ENCODE assay signal across 7 mouse cellular contexts in the genomic region with DNA sequence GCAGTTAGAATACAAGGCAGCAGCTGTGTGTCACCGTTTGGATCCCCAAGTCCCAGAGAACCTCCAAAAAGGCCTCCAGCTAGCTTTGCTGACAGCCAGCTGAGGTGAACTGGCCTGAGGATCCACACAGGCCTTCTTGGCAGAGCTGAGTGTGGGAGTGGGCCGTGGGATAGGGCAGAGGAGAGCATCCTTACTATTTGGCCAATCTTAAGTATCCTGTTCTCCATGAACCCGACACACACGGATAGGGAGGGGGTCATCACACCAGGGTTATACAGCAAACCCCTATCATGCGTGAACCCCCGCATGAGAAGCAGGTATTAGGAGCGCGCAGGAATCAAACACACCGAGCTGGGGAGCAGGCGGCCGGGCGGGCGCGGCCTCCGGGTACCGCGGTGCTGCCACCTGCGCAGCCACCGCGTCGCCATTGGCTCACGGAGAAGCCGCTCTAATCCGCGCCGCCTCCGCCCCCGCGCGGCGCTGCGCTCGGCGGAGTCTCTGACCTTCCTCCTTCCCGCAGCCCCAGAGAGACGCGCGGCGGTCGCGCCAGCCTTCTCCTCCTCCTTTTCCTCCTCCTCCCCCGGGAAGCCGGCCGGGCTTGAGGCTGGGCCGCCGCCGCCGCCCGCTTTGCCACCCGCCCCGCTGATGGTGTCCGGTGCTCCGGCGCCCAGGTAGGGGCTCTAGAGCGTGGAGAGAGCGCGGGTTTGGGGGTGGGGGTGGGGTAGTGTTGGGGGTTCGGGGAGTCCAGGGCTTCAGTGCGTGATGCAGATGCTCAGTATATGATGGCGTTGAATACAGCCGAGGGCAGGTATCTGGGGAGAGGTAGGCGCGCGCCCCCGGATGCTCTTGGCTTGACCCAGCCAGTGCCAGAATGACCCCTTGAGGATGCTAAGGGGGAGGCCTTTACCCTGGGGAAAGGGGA. TPM values are rescaled to one million over a fixed set of nuclear protein-coding genes. Genes with fewer than 3 reads are reported as not detected.
DNase-seq lines count a peak whose midpoint lies in the region; ATAC-seq lines count a peak whose summit lies in the region.

A gene (plus strand): TSS at position 421 of the 922 bp plus-strand sequence.

- peaks cover 20% of the 10 kb centered on the region for H3K4me1 ChIP-seq in hindbrain, embryonic 12.5 days
- H3K4me1 ChIP-seq in midbrain, embryonic 12.5 days: peaks cover 18% of the 10 kb centered on the region

- H3K4me3 ChIP-seq in hindbrain, embryonic 12.5 days: peak within 1 kb of the TSS; percentile 58
- peak within 1 kb of the TSS; percentile 58 for H3K4me3 ChIP-seq in midbrain, embryonic 12.5 days

- peak within 1 kb of the TSS; percentile 64 for H3K27ac ChIP-seq in hindbrain, embryonic 12.5 days
- H3K27ac ChIP-seq in midbrain, embryonic 12.5 days (replicated peaks): 0 out of 2 replicates have a peak within 1 kb of the TSS, but pooled peaks have one; percentile 8

- 1% methylated on average over 58 of the region's 65 CpGs for WGBS in hindbrain, embryonic 12.5 days
- WGBS in midbrain, embryonic 12.5 days: 3% methylated on average over 53 of the region's 65 CpGs

- H3K4me2 ChIP-seq in hindbrain, embryonic 12.5 days (replicated peaks): peak within 1 kb of the TSS; percentile 94
- H3K4me2 ChIP-seq in midbrain, embryonic 12.5 days (replicated peaks): peak within 1 kb of the TSS; percentile 94

- peak; percentile 83 for ATAC-seq in hindbrain, embryonic 12.5 days (ENCODE audit: low FRiP score)
- ATAC-seq in midbrain, embryonic 12.5 days (ENCODE audit: low FRiP score, low read depth): peak; percentile 63

- peak; percentile 88 for DNase-seq in CD4-positive, CD25-positive, alpha-beta regulatory T cell, adult 2 months (ENCODE audit: low read depth, low spot score)
- DNase-seq in MN1 (ENCODE audit: low spot score): peak; percentile 85
- DNase-seq in embryo, embryonic 10.5 days (ENCODE audit: low spot score): peak; percentile 62
- DNase-seq in left cerebral cortex, adult 8-10 months (ENCODE audit: low spot score in 2 of 2): peak; percentile 67 to 82
- DNase-seq in spleen, postnatal 36 days (ENCODE audit: low spot score in 2 of 2): peak; percentile 62 to 65

- H3K9me3 ChIP-seq in hindbrain, embryonic 12.5 days (replicated peaks): no peaks in the 10 kb centered on the region
- no peaks in the 10 kb centered on the region for H3K9me3 ChIP-seq in midbrain, embryonic 12.5 days

- H3K27me3 ChIP-seq in hindbrain, embryonic 12.5 days: peaks cover 46% of the 10 kb centered on the region
- peaks cover 55% of the 10 kb centered on the region for H3K27me3 ChIP-seq in midbrain, embryonic 12.5 days

- H3K36me3 ChIP-seq in hindbrain, embryonic 12.5 days: no peaks in the 10 kb centered on the region
- H3K36me3 ChIP-seq in midbrain, embryonic 12.5 days: no peaks in the 10 kb centered on the region

- peak within 1 kb of the TSS; percentile 74 for H3K9ac ChIP-seq in hindbrain, embryonic 12.5 days
- H3K9ac ChIP-seq in midbrain, embryonic 12.5 days (replicated peaks): peak within 1 kb of the TSS; percentile 72

RNA-seq across cellular contexts. Expression of the gene that starts here (rescaled TPM):
- 11.0 and 13.4 TPM in 2 replicates for polyA plus RNA-seq in hindbrain, embryonic 12.5 days (2016; fragmentation: Nextera tagmentation; extraction: Ambion mirVana)
- 100 to 1,000 TPM; 377 to 404 (median 391) TPM for total RNA-seq in left cerebral cortex, adult 8-10 months (2022)
- 6.3 and 6.7 TPM in 2 replicates for polyA plus RNA-seq in midbrain, embryonic 12.5 days (2016; fragmentation: Nextera tagmentation; extraction: Ambion mirVana)

Comparison
In these comparisons a context has a peak if more than half of its experiments do, and no peak if none do; other contexts are left out.
1. Peak in every context shown above with its lines: DNase-seq, ATAC-seq, H3K4me3 ChIP-seq and H3K27ac ChIP-seq.